Mouse (Mus musculus): ENCODE measurements at regions not wholly inside any gene's neighbourhood (a gene's known extent, or its start where the extent isn't known, plus 50 kb on each side); places are given as distances from the start of the nearest gene placed in this dataset.
"Not testable (repeated sequence)": the region's sequence is repeated elsewhere in the genome, so short reads cannot be mapped to it uniquely, and the experiment has no call there.

- no peak for ATAC-seq (replicated peaks; ENCODE audit: poor library complexity, severe bottlenecking)
Observed at GRCm38 (mm10) chr3:39736639-39737038, 794.4 kb upstream of the Intu start.

DNA sequence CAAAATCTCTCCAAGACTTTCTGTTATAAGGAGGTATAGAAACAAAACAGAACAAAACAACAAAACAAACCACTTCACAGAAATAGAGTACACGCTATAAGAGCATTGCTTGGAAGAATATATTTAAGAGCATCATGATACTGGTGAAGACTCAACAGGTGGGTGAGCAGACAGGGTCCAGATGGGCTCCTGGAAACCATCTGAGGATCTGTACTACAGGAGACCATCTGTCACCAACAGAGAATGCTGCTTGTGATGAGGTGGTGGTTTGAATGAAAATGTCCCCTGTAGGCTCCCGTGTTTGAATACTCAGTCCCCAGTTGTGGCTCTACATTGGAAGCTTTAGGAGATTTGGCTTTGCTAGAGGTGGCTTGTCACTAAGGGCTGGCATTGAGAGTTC is 785.1 kb upstream of the Intu start:
- no peak for ATAC-seq (replicated peaks; ENCODE audit: poor library complexity, severe bottlenecking)

- ATAC-seq (replicated peaks; ENCODE audit: poor library complexity, severe bottlenecking) = no peak
Observed at GRCm38 (mm10) chr3:39768981-39769568, 762.0 kb upstream of the Intu start.

- no peak for ATAC-seq (replicated peaks; ENCODE audit: poor library complexity, severe bottlenecking)
Observed at GRCm38 (mm10) chr3:39776278-39777039, 754.6 kb upstream of the Intu start.

DNA sequence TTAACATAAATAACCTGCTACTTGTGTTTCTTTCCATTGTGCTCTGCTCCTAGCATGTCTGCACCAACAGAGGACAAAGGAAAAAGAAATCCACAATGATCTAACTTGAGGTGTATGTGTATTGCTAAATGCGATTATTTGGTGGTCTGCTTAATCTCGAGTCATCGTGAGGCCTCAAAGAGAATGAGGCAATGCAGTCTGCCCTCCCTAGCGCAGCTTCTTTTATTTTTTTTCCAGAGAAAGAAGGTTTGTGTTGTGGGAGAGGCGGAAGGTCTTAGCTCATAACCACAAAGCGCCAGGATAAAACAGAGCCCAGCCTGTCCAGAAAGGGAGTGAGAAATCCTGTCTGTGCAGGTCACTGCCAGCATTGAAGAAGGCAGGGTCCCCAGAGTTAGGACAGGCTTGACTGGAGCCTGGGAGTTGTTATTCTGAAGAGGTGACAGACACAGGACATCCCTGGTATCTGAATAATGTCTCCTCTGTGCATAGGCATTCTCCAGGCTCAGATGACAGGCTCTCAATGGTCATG is 751.3 kb upstream of the Intu start:
- ATAC-seq (replicated peaks; ENCODE audit: poor library complexity, severe bottlenecking) = no peak

GRCm38 (mm10) chr3:39780270-39780669 is 750.8 kb upstream of the Intu start:
- ATAC-seq (replicated peaks; ENCODE audit: poor library complexity, severe bottlenecking) = no peak

DNA sequence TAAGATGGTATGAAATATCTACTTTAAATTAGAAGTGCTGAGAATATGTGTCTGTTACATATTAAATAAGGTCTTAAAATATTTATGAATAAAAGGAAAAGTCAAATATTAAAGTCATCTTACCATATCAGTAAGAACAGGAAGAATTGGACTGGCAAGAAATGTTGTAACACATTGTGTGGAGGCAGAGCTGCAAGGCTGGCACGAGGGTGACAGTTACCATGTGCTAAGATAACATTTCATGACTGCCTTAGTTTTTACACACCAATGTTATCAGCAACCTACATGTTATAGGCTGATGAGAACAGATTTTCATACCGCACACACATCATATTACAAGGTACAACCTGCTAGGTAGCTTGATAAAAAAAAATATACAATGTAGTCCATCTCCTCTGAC is 746.2 kb upstream of the Intu start:
- ATAC-seq (replicated peaks; ENCODE audit: poor library complexity, severe bottlenecking) = no peak

- ATAC-seq (replicated peaks; ENCODE audit: poor library complexity, severe bottlenecking) = no peak
Observed at GRCm38 (mm10) chr3:39809586-39809985, 721.5 kb upstream of the Intu start.

GRCm38 (mm10) chr3:39814814-39815213 is 716.3 kb upstream of the Intu start:
- no peak; the same call in 1 of the 2 replicates for ATAC-seq (replicated peaks; ENCODE audit: poor library complexity, severe bottlenecking)

- ATAC-seq (replicated peaks; ENCODE audit: poor library complexity, severe bottlenecking) = no peak
Observed at GRCm38 (mm10) chr3:39830488-39831056, 700.5 kb upstream of the Intu start.

GRCm38 (mm10) chr3:39838377-39839145 is 692.5 kb upstream of the Intu start:
- ATAC-seq (replicated peaks; ENCODE audit: poor library complexity, severe bottlenecking) = no peak

DNA sequence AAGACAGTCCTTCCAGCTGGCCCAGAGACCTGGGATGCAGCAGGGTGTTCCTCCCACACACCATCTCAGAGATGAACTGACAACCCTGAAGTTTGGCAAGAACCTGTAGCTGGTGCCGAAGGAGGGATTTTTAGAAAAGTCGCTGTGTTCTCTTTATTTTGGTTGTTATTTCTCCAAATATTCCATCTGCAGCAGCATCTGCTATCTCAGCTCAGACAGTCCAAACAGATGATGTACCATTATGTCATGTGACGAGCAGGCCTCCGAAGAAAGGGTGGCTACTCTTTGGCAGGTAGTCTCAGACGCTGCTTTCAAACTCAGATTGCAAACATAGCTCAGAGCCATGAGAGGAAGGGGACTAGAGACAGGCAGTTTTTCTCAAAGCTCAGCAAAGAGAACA is 690.1 kb upstream of the Intu start:
- no peak for ATAC-seq (replicated peaks; ENCODE audit: poor library complexity, severe bottlenecking)

- ATAC-seq (replicated peaks; ENCODE audit: poor library complexity, severe bottlenecking) = no peak
Observed at GRCm38 (mm10) chr3:39845123-39845522, 686.0 kb upstream of the Intu start.

DNA sequence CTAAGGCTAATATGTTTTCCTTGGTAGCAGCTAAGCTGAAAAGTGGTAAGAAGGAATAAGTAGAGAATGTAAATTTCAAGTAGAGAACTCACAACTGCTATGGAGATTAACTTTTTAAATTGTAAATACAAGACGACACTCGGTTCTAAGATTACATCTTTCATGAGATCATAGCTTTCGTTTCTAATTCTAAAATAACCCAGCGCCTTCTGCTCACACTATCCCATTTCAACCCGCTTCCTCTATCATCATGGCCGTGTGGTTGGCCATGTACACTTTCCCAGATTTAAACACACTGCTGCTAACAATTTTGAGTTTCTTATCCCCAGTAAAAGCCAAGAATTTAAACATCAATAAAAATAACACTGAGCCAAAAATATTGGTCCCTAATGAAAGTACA is 682.3 kb upstream of the Intu start:
- no peak for ATAC-seq (replicated peaks; ENCODE audit: poor library complexity, severe bottlenecking)

- ATAC-seq (replicated peaks; ENCODE audit: poor library complexity, severe bottlenecking) = no peak
Observed at GRCm38 (mm10) chr3:39857214-39857839, 673.8 kb upstream of the Intu start.

GRCm38 (mm10) chr3:39876046-39876445 is 655.0 kb upstream of the Intu start:
- ATAC-seq (replicated peaks; ENCODE audit: poor library complexity, severe bottlenecking) = not testable (repeated sequence)

DNA sequence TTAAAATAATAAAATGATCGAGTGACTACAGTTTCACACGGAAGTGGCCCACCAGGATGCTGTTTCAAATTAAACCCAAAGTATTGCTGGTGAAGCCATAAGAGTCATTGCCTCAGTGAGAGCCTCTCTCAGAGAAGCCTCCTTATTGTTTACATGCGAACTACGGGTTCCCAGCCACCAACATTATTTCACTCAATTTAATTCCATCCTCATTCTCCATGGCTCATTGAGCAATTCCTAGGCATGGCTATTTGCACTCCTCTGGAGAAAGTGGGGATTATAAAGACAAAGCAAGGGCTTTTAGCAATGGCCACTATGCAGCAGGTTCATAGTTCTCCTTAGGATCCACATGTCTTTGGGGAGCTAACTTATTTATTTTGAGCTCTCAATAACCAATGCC is 646.7 kb upstream of the Intu start:
- no peak for ATAC-seq (replicated peaks; ENCODE audit: poor library complexity, severe bottlenecking)

DNA sequence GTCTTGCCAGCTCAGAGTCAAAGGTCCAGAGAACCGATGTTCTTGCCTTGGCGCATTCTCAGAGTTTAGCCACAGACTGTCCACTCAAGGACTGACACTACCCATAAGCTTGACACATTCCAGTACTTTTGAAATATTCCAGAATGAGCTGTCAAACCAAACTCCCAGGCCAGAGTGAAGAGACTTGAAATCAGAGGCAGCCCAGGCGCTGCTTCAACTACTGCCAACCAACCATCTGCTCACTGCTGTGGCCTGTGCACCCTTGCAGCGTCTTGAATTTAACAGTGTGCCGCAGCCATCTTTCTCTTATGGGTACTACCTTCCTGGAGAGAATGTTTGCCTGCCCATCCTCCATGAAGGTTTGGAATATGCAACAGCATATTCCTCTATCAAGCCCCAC is 642.7 kb upstream of the Intu start:
- no peak for ATAC-seq (replicated peaks; ENCODE audit: poor library complexity, severe bottlenecking)

- ATAC-seq (replicated peaks; ENCODE audit: poor library complexity, severe bottlenecking) = no peak
Observed at GRCm38 (mm10) chr3:39889222-39889621, 641.9 kb upstream of the Intu start.

DNA sequence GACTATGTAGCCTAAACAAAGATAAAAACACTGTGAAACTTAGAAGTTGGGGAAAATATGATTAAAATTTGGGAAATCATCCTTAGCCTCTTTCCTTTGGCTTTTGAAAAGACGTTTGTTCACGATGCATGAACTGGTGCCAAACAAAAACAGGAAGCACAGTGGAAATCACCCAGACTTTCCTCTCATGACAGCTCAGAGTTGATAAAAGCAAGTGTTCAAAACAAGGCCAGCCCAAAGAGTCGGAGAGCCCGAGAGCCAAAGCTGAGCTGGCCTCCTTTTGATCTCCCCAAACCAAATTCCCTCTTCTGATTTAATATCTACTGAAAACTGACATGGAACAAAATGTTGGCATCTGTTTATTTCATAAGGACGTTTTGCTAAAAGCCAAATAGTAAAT is 632.1 kb upstream of the Intu start:
- no peak for ATAC-seq (replicated peaks; ENCODE audit: poor library complexity, severe bottlenecking)

Data from granulocyte monocyte progenitor cell, adult 5-6 weeks (primary cell).